Mouse (Mus musculus) left cerebral cortex, postnatal 10 days (tissue): ENCODE measurements around the gene Mmadhc. TPM values are rescaled to one million over a fixed set of nuclear protein-coding genes. Genes with fewer than 3 reads are reported as not detected.

Experiments used
- DNase-seq, 2 experiments: peaks; one replicate each; pipeline ENCODE4 v3.0.0; 2021 to 2022; ENCODE audit warnings: low spot score in 2 of 2, mixed read lengths in 1 of 2; ENCODE audit errors: extremely low spot score in 1 of 2
- intact Hi-C: fragments of 180-260 bp; cut with DNase I; formaldehyde crosslinking; loops from one replicate; pipeline ENCODE4 v1.15.1; 2025
- total RNA-seq, 2 experiments: library from RNA; stranded (reverse); gene quantifications; 2 replicates each; pipeline ENCODE4 v1.2.3; 2021

Gene Mmadhc
- total RNA-seq, 2 experiments from 2014 or later: 50.2 to 51.0 TPM

DNA sequence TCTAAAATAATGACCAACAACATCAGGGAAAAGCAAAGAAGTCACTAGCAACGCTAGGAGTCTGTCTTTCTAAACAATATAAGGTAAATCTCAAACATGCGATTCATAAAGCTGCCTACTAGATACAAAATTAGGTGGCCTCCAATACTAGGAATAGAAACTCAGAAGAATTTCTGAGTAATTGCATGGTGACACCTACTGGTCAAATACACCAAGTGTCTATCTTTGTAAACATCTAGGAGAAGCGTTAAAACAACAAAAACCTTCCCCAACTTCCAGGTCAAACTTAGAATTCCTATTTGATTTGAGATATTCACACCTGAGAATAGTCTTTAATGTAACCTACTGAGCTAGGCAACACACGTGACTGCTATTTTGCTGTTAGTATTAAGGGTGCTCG lies 24.4 kb downstream of the Mmadhc start:
- intact Hi-C loops: loop anchor here (1.0 kb wide), 1 partner anchor 508 kb away; no protein-coding TSS in a partner anchor
- DNase-seq: peak in 1 of 2 experiments; percentile 16

DNA sequence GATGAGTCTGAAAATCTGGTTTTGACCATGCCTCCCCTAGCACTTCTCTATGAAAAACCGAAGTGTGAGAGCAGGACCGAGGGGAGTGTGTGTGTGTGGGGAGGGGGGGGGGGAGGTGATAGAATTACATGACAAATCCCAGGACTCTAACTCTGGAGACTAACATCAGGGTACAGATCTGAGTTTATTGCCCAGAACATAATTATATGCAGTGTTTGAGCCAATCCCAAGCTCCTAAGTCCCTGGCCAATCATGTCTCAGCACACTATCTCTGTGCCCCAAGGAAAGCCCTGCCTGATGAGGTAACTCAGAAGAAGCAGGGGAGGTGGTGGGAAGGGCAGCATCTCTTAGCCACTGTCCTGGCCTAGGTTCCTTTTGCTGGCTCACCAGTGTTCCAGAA lies 28.1 kb downstream of the Mmadhc start:
- intact Hi-C loops: no loop called here
- DNase-seq: no peak

DNA sequence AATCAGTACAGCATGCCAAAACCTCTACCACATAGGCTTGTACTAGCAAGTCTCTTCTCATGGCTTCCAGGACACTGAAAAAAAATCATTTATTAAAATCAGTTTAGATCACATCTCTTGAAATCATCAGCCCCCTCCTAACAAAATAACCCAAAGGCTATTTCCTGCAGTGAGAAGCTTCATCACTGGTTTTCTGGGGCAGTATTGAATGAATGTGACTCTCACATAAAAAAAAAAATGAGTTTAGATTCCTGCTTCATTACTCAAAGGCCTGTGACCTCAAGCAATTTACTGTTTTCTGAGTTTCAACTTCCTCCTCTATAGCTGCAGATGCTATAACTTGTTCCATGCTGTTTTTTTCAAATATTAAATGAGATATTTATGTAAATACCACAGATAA lies 29.6 kb downstream of the Mmadhc start:
- no peak for DNase-seq
- intact Hi-C loops: no loop called here

DNA sequence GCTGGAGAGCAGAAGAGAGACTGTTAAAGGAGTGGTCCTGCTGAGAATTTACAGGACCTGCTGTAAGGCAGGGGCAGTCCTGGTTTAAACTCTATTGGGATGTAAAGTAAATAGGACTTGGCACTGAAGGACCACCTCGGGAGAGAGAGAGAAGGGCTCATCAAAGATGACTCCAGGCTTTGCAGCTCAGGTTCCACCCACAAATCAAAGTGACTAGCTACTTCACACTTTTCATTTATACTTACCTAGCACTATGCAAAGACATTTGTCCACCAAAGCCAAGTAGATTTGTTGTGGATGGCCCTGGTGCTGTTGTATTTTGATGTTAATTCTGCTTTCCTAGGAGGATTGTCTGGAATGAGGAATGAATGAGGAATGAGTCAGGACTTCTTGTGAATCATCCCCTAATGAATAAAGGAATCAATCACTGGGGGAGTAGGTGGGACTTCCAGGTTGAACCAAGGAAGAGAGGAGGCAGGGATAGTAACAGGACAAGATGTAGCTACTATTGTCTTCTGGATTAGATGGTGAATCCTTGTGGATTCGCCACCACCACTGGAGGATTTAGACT lies 31.3 kb downstream of the Mmadhc start:
- DNase-seq: no peak
- intact Hi-C loops: no loop called here

DNA sequence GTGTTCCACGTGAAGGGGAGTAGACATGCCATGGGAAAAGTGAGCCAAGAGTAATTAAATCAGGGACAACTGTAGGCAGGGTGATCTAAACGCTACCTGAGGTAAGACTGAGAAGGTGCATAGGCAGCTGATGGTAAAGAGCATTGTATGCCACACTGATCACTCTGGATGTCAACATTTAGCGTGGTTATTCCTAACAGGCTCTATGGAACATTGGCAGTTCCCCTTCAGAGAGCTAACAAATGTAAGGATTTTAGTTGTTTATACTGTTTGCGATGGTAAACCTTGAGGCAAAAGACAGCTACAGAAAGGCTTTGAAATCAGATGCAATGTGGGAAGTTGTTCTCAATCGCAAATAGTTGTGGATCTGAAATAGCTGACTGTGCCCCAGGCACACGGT lies 32.5 kb downstream of the Mmadhc start:
- no peak for DNase-seq

DNA sequence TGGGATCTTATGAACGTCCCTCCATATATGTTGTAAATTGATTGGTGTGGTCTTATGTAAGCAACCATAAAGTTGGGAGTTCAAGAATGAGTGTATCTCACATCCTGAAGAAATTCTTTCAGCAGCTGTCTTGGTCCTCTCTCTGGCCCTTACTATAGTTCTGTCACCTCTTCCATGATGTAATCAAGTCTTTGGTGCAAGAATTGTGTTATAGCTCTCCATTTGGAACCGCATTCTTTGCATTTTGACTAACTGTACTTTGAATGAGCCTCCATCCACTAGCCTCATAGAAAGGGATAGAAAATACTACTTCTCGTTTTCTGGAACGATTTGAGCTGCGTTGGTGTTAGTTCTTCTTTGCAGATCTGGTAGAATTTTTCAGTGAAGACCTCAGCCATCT lies 41.6 kb downstream of the Mmadhc start:
- DNase-seq: no peak
- intact Hi-C loops: no loop called here

More for the DNA sequence above, 32.5 kb downstream of the Mmadhc start:
- intact Hi-C loops: no loop called here

DNA sequence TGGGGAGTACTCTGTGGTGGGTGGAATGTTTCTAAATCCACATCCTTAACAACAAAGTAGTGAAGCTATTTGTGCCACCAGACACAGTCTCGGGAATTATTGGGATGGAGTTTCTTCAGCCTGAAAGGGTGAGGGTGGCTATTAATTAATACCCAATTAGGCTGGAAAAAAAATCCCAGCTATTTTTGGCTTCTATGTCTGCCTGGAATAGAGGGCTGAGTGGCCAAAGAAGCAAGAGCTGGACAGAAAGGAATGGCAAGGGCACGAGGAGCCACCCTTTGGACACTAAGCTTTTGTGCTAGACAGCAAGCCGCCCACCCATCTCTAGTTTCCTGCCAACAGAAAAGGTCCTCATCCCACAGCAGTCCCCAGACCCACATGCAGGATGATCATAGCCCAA lies 48.0 kb downstream of the Mmadhc start:
- intact Hi-C loops: loop anchor here (10.0 kb wide), 1 partner anchor 184 kb away; the partner anchor contains the start of gene Lypd6
- DNase-seq: no peak

DNA sequence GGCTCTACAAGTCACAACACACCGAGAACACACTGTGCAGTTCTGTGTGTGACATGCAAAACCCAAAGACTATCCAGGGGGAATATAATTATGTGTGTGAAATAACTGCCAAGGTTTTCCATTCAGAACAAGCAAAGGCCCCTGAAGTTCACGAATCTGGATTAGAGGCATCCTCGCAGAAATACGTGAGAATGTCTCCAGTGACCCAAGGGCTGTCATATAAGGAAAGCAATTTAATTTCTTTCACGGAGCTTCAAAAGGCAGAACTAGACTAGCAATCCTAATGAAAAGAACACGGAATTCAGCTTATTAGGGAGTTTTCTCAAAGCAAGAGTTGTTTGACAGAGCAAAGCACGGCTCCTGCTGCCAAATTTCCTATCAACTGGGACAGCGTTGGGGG lies 63.1 kb downstream of the Mmadhc start:
- intact Hi-C loops: no loop called here
- DNase-seq: no peak

Other genes starting within 250 kb of the Mmadhc start
- 10 to 100 TPM; 25.5 to 29.1 TPM for gene Lypd6, start 230.4 kb downstream of the Mmadhc start, total RNA-seq